Mouse (Mus musculus) embryonic fibroblast, embryonic 13.5 days (primary cell): Measurements from ENCODE around the gene Rptor. TPM values are rescaled to one million over a fixed set of nuclear protein-coding genes. Genes with fewer than 3 reads are reported as not detected.
"Not testable (repeated sequence)": the region's sequence is repeated elsewhere in the genome, so short reads cannot be mapped to it uniquely, and the experiment has no call there.

Source experiments
- H3K27ac ChIP-seq: 2 replicates; pipeline ENCODE4 v1.5.1; 2012; ENCODE audit warnings: low read length, control low read depth, inconsistent platforms; ENCODE audit not compliant: insufficient read depth
- H3K4me1 ChIP-seq: 2 replicates; pipeline ENCODE4 v1.6.1; 2011; ENCODE audit warnings: low read length; ENCODE audit not compliant: control insufficient read depth, insufficient read depth
- H3K4me3 ChIP-seq: 2 replicates; pipeline ENCODE4 v1.5.1; 2011; ENCODE audit warnings: mild to moderate bottlenecking, control low read depth, low read length; ENCODE audit not compliant: insufficient read depth
- CTCF ChIP-seq: IDR thresholded peaks from 2 replicates; pipeline ENCODE4 v1.5.1; 2011; ENCODE audit warnings: mild to moderate bottlenecking, control low read depth, low read length, moderate library complexity, borderline replicate concordance; ENCODE audit not compliant: insufficient read depth
- POLR2A ChIP-seq: IDR thresholded peaks from 2 replicates; pipeline ENCODE4 v1.6.1; 2011; ENCODE audit warnings: low read depth, mild to moderate bottlenecking, control low read depth, low read length, moderate library complexity
- polyA plus RNA-seq: library from polyadenylated mRNA; stranded (reverse); fragments of >200 nt; gene quantifications from 2 replicates; pipeline ENCODE4 v1.2.4, GENCODE M21; 2011; ENCODE audit warnings: low read depth; ENCODE audit not compliant: missing spikeins, insufficient read length

Rptor gene
- polyA plus RNA-seq, 1 experiment = 31.7 TPM

GRCm38 (mm10) chr11:119641831-119642381 is 39.2 kb downstream of the Rptor start:
- Histone ChIP-seq H3K4me1 (peaks cover 4% of the 10 kb centered on the region; the same call in 1 of the 2 replicates), H3K4me3 (no peak overlapping the region), H3K27ac (no peak overlapping the region)
- TF ChIP-seq POLR2A = no peak
- TF ChIP-seq CTCF = no peak

GRCm38 (mm10) chr11:119643347-119643746 is 40.6 kb downstream of the Rptor start:
- no peaks in the 10 kb centered on the region for H3K4me1 ChIP-seq
- H3K4me3 ChIP-seq = no peak overlapping the region
- H3K27ac ChIP-seq = no peak overlapping the region
- TF ChIP-seq CTCF (no peak), POLR2A (no peak)

GRCm38 (mm10) chr11:119644140-119644539 is 41.4 kb downstream of the Rptor start:
- no peak overlapping the region for H3K27ac ChIP-seq
- no peak overlapping the region for H3K4me3 ChIP-seq
- H3K4me1 ChIP-seq = no peaks in the 10 kb centered on the region
- TF ChIP-seq POLR2A = no peak
- TF ChIP-seq CTCF = no peak

- no peak overlapping the region for H3K27ac ChIP-seq
- no peak overlapping the region for H3K4me3 ChIP-seq
- TF ChIP-seq CTCF (no peak), POLR2A (no peak)
- H3K4me1 ChIP-seq = no peaks in the 10 kb centered on the region; the same call in 1 of the 2 replicates
Measured at GRCm38 (mm10) chr11:119644612-119645379, 42.1 kb downstream of the Rptor start.

GRCm38 (mm10) chr11:119650456-119650855 is 47.8 kb downstream of the Rptor start:
- Histone ChIP-seq H3K4me3 (no peak overlapping the region), H3K27ac (no peak overlapping the region), H3K4me1 (no peaks in the 10 kb centered on the region; the same call in 1 of the 2 replicates)
- TF ChIP-seq POLR2A (no peak), CTCF (no peak)

- TF ChIP-seq POLR2A = no peak
- no peak overlapping the region for H3K27ac ChIP-seq
- no peak overlapping the region for H3K4me3 ChIP-seq
- peaks cover 3% of the 10 kb centered on the region; the same call in 1 of the 2 replicates for H3K4me1 ChIP-seq
Measured at GRCm38 (mm10) chr11:119653336-119653735, 50.6 kb downstream of the Rptor start.

GRCm38 (mm10) chr11:119657534-119657933 is 54.8 kb downstream of the Rptor start:
- H3K4me3 ChIP-seq = no peak overlapping the region
- peaks cover 3% of the 10 kb centered on the region; the same call in 1 of the 2 replicates for H3K4me1 ChIP-seq
- H3K27ac ChIP-seq = no peak overlapping the region
- TF ChIP-seq POLR2A (no peak), CTCF (no peak)

- no peak for TF ChIP-seq POLR2A
- TF ChIP-seq CTCF = no peak
- no peak overlapping the region for H3K27ac ChIP-seq
- no peak overlapping the region for H3K4me3 ChIP-seq
- peaks cover 3% of the 10 kb centered on the region; the same call in 1 of the 2 replicates for H3K4me1 ChIP-seq
Measured at GRCm38 (mm10) chr11:119659296-119659695, 56.6 kb downstream of the Rptor start.

GRCm38 (mm10) chr11:119661479-119661878 is 58.8 kb downstream of the Rptor start:
- H3K4me1 ChIP-seq, H3K27ac ChIP-seq, H3K4me3 ChIP-seq: not testable (repeated sequence)

- TF ChIP-seq CTCF (no peak), POLR2A (no peak)
- H3K27ac ChIP-seq = no peak overlapping the region
- H3K4me3 ChIP-seq = no peak overlapping the region
- H3K4me1 ChIP-seq = peaks cover 2% of the 10 kb centered on the region; the same call in 1 of the 2 replicates
Measured at GRCm38 (mm10) chr11:119663876-119664275, 61.2 kb downstream of the Rptor start.
